Mouse (Mus musculus) intestine, embryonic 15.5 days (tissue): ENCODE results near the gene Bag2. TPM values are rescaled to one million over a fixed set of nuclear protein-coding genes. Genes with fewer than 3 reads are reported as not detected.
"Not testable (repeated sequence)": the region's sequence is repeated elsewhere in the genome, so short reads cannot be mapped to it uniquely, and the experiment has no call there.

Source experiments
- ATAC-seq: fragments of 200-750 bp; cut with Nextera tagmentation; 2 replicates; pipeline ENCODE4 v1.8.0; 2017; ENCODE audit warnings: moderate TSS enrichment, moderate library complexity
- H3K27ac ChIP-seq: fragments of 300-500 bp; sonication (generic); 2 replicates; pipeline ENCODE4 v1.5.1; 2015; ENCODE audit warnings: mild to moderate bottlenecking, inconsistent platforms
- H3K27me3 ChIP-seq: fragments of 300-500 bp; sonication (generic); replicated peaks from 2 replicates; pipeline ENCODE4 v1.6.1; 2015; ENCODE audit warnings: inconsistent platforms
- H3K36me3 ChIP-seq: fragments of 300-500 bp; sonication (generic); 2 replicates; pipeline ENCODE4 v1.6.1; 2015; ENCODE audit warnings: inconsistent platforms
- H3K4me1 ChIP-seq: fragments of 300-500 bp; sonication (generic); replicated peaks from 2 replicates; pipeline ENCODE4 v1.6.1; 2015; ENCODE audit warnings: inconsistent platforms
- H3K4me2 ChIP-seq: fragments of 300-500 bp; sonication (generic); replicated peaks from 2 replicates; pipeline ENCODE4 v1.6.1; 2015; ENCODE audit warnings: mild to moderate bottlenecking, inconsistent platforms
- H3K4me3 ChIP-seq: fragments of 300-500 bp; sonication (generic); replicated peaks from 2 replicates; pipeline ENCODE4 v1.5.1; 2015; ENCODE audit warnings: inconsistent platforms
- H3K9ac ChIP-seq: fragments of 300-500 bp; sonication (generic); 2 replicates; pipeline ENCODE4 v1.6.1; 2015; ENCODE audit warnings: inconsistent platforms
- H3K9me3 ChIP-seq: fragments of 300-500 bp; sonication (generic); 2 replicates; pipeline ENCODE4 v1.6.1; 2016; ENCODE audit warnings: inconsistent platforms
- WGBS: fragments of 180-500 bp; shearing (Covaris S2); methylation state at CpG from one replicate; pipeline ENCODE4 v1.1.7; 2015; 5-methylcytosine and 5-hydroxymethylcytosine counted together
- polyA plus RNA-seq: library from polyadenylated mRNA; unstranded; fragments of >200 nt; fragmentation: Nextera tagmentation; extraction: Ambion mirVana; gene quantifications from 2 replicates; pipeline ENCODE4 v1.2.1, GENCODE M21; 2015

The Bag2 gene
- polyA plus RNA-seq, 1 experiment from 2014 or later: 56.3 TPM

DNA sequence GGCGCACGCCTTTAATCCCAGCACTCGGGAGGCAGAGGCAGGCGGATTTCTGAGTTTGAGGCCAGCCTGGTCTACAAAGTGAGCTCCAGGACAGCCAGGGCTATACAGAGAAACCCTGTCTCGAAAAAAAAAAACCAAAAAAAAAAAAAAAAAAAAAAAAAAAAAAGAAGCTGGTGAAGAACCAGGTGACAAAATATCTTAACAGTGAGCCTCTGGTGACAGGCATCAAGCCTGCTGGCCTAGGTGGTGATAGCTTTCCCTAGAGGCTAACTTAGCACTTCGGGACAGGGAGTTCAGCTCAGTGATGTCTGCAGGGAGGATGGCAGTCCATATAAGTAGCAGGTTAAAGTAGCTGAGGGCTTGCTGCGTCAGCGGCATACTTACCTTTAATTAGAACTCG is 12.8 kb downstream of the Bag2 start:
- H3K9ac ChIP-seq, H3K4me3 ChIP-seq, H3K27me3 ChIP-seq, H3K9me3 ChIP-seq, H3K4me1 ChIP-seq, H3K4me2 ChIP-seq, ATAC-seq, H3K36me3 ChIP-seq, H3K27ac ChIP-seq: not testable (repeated sequence)
- 96% methylated on average over 9 of the region's 9 CpGs for WGBS

DNA sequence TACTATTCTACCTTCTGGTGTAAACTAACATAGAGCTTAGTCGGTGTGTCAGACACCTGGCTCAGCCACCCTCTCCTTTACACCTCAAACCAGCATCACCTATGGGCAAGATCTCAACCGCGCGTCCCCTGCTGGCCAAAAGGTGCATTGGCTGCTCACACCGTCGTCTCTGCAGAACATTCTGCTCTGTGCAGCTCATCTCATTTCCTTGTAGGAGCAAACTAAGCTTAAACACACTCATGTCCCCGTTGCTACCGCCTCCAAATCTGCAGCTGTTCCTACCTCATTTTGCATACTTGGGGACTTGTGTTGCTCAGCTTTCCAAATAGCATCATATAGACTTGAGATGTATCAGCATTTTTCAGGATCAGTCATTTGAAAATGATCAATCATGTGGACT is 14.7 kb downstream of the Bag2 start:
- no peak for ATAC-seq

GRCm38 (mm10) chr1:33739302-33739701 is 18.3 kb downstream of the Bag2 start:
- peaks cover 10% of the 10 kb centered on the region; the same call in 1 of the 2 replicates for H3K36me3 ChIP-seq
- H3K9ac ChIP-seq: no peak overlapping the region
- no peak overlapping the region for H3K4me3 ChIP-seq
- peak; percentile 79 for ATAC-seq
- H3K4me2 ChIP-seq: no peak overlapping the region
- no peaks in the 10 kb centered on the region for H3K4me1 ChIP-seq
- WGBS: 29% methylated on average over 12 of the region's 12 CpGs
- no peaks in the 10 kb centered on the region for H3K27me3 ChIP-seq
- H3K27ac ChIP-seq: no peak overlapping the region
- no peaks in the 10 kb centered on the region for H3K9me3 ChIP-seq

More for the DNA sequence above, 14.7 kb downstream of the Bag2 start:
- Histone ChIP-seq H3K4me2 (no peak overlapping the region), H3K36me3 (peaks cover 5% of the 10 kb centered on the region; the same call in 1 of the 2 replicates), H3K9ac (no peak overlapping the region), H3K27me3 (no peaks in the 10 kb centered on the region), H3K9me3 (no peaks in the 10 kb centered on the region), H3K4me1 (no peaks in the 10 kb centered on the region), H3K27ac (no peak overlapping the region), H3K4me3 (no peak overlapping the region)
- 26% methylated on average over 8 of the region's 8 CpGs for WGBS

DNA sequence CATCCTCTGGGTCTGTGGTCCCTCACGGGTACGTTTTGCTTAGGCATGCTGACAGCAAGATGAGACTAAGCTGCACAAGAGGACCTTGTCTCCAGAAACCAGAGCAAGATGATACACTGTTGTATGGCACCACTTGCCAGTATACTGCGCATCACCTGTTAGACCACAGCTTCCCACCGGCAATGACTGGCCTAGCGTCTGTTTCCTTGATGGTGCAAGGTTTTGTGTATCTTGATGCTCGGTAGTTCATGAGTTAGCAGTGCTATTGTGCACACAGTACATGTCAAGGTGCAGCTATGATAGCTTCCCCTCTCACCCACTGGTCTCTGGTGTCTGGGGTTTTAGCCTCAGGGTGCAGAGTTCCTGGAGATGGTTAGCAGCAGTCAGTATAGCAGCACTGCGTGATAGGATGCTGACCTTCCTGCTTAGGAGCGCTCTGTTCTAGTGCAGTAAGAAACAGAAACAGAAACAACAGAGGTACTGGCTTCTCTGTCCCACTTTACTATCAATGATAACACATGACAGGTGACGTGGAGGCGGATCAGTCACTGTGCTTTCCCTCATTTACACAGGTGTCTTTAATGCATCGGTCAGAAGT is 18.8 kb downstream of the Bag2 start:
- Histone ChIP-seq H3K4me2 (no peak overlapping the region), H3K27ac (no peak overlapping the region), H3K9ac (no peak overlapping the region), H3K4me3 (no peak overlapping the region), H3K9me3 (no peaks in the 10 kb centered on the region), H3K36me3 (peaks cover 10% of the 10 kb centered on the region; the same call in 1 of the 2 replicates), H3K27me3 (no peaks in the 10 kb centered on the region), H3K4me1 (no peaks in the 10 kb centered on the region)
- WGBS: 88% methylated on average over 11 of the region's 11 CpGs
- ATAC-seq: 0 out of 2 replicates have a peak, but pooled peaks have one; percentile 26

GRCm38 (mm10) chr1:33738281-33738680 is 19.3 kb downstream of the Bag2 start:
- Histone ChIP-seq H3K4me2 (no peak overlapping the region), H3K9ac (no peak overlapping the region), H3K9me3 (no peaks in the 10 kb centered on the region), H3K27ac (no peak overlapping the region), H3K4me3 (no peak overlapping the region), H3K4me1 (no peaks in the 10 kb centered on the region), H3K27me3 (no peaks in the 10 kb centered on the region), H3K36me3 (peaks cover 10% of the 10 kb centered on the region; the same call in 1 of the 2 replicates)
- no peak for ATAC-seq
- WGBS: 92% methylated on average over 11 of the region's 11 CpGs

- Histone ChIP-seq H3K4me2 (no peak overlapping the region), H3K4me3 (no peak overlapping the region), H3K9ac (no peak overlapping the region), H3K9me3 (no peaks in the 10 kb centered on the region), H3K27ac (no peak overlapping the region), H3K36me3 (peaks cover 10% of the 10 kb centered on the region; the same call in 1 of the 2 replicates), H3K27me3 (no peaks in the 10 kb centered on the region), H3K4me1 (no peaks in the 10 kb centered on the region)
- no peak for ATAC-seq
- WGBS: 65% methylated on average over 5 of the region's 5 CpGs
Measured at GRCm38 (mm10) chr1:33734001-33734685, 23.5 kb downstream of the Bag2 start.

DNA sequence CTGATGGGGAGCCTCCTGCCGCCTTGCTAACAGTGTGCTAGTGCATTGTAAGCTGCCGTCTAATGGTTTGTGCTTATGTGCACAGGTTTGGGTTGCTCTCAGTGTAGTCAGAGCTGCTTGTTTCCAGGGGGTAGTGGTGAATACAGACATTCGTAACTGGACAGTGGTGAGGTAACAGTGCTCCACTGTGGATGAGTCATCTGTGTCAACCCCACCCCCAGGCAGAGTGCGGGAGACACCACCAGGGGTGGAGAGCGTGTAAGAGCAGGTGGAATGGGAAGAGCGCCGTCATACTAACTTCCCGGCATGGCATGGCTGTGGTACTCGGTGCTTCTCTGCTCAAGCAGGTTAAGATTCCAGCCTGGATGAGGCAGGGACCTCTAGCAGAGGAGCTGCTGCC is 24.6 kb downstream of the Bag2 start:
- Histone ChIP-seq H3K9me3 (no peaks in the 10 kb centered on the region), H3K4me2 (no peak overlapping the region), H3K4me3 (no peak overlapping the region), H3K4me1 (no peaks in the 10 kb centered on the region), H3K27ac (no peak overlapping the region), H3K36me3 (peaks cover 7% of the 10 kb centered on the region; the same call in 1 of the 2 replicates), H3K27me3 (no peaks in the 10 kb centered on the region), H3K9ac (no peak overlapping the region)
- WGBS: 86% methylated on average over 9 of the region's 9 CpGs
- peak; percentile 51; the same call in 1 of the 2 replicates for ATAC-seq

DNA sequence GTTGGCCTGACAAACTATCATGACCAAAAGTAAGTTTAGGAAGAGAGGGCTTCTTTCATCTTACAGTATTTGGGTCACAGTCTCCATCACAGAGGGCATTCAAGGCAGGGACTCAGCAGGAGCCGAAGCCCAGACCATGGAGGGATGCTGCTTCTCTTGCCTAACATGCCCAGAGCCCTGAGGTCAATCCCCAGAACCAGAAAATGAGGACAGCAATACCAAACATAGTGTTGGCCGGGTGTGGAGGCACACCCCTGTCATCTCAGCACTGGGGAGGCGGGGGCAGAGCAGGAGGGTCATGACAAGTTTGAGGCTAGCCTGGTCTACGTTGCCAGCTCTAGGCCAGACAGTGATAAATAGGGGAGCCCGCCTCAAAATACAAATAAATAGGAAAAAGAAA is 32.5 kb downstream of the Bag2 start:
- Histone ChIP-seq H3K9ac (no peak overlapping the region), H3K4me3 (no peak overlapping the region), H3K27ac (no peak overlapping the region), H3K4me1 (peaks cover 3% of the 10 kb centered on the region; the same call in 1 of the 2 replicates), H3K9me3 (no peaks in the 10 kb centered on the region), H3K4me2 (no peak overlapping the region), H3K27me3 (no peaks in the 10 kb centered on the region), H3K36me3 (peaks cover 16% of the 10 kb centered on the region; the same call in 1 of the 2 replicates)
- no peak for ATAC-seq
- WGBS: 88% methylated on average over 5 of the region's 5 CpGs

GRCm38 (mm10) chr1:33724516-33724915 is 33.1 kb downstream of the Bag2 start:
- no peak for ATAC-seq
- Histone ChIP-seq H3K27me3 (no peaks in the 10 kb centered on the region), H3K27ac (no peak overlapping the region), H3K4me2 (no peak overlapping the region), H3K4me1 (peaks cover 3% of the 10 kb centered on the region; the same call in 1 of the 2 replicates), H3K36me3 (peaks cover 16% of the 10 kb centered on the region; the same call in 1 of the 2 replicates), H3K4me3 (no peak overlapping the region), H3K9me3 (no peaks in the 10 kb centered on the region), H3K9ac (no peak overlapping the region)
- WGBS: 83% methylated on average over 6 of the region's 6 CpGs

GRCm38 (mm10) chr1:33721020-33721419 is 36.6 kb downstream of the Bag2 start:
- no peaks in the 10 kb centered on the region for H3K27me3 ChIP-seq
- peak overlapping the region; percentile 64 for H3K4me2 ChIP-seq
- peaks cover 3% of the 10 kb centered on the region; the same call in 1 of the 2 replicates for H3K4me1 ChIP-seq
- peaks cover 11% of the 10 kb centered on the region; the same call in 1 of the 2 replicates for H3K36me3 ChIP-seq
- H3K4me3 ChIP-seq: no peak overlapping the region
- H3K9me3 ChIP-seq: no peaks in the 10 kb centered on the region
- no peak overlapping the region for H3K27ac ChIP-seq
- H3K9ac ChIP-seq: no peak overlapping the region
- ATAC-seq: no peak
- WGBS: 85% methylated on average over 7 of the region's 7 CpGs

- peak overlapping the region; percentile 82 for H3K9ac ChIP-seq
- peaks cover 10% of the 10 kb centered on the region; the same call in 1 of the 2 replicates for H3K36me3 ChIP-seq
- H3K27me3 ChIP-seq: no peaks in the 10 kb centered on the region
- H3K4me3 ChIP-seq: peak overlapping the region; percentile 85
- no peaks in the 10 kb centered on the region for H3K9me3 ChIP-seq
- H3K4me1 ChIP-seq: peaks cover 3% of the 10 kb centered on the region; the same call in 1 of the 2 replicates
- H3K4me2 ChIP-seq: peak overlapping the region; percentile 64
- peak overlapping the region; percentile 92 for H3K27ac ChIP-seq
- ATAC-seq: peak; percentile 76
- WGBS: under 1% methylated on average over 41 of the region's 41 CpGs
Measured at GRCm38 (mm10) chr1:33720231-33720630, 37.4 kb downstream of the Bag2 start.

DNA sequence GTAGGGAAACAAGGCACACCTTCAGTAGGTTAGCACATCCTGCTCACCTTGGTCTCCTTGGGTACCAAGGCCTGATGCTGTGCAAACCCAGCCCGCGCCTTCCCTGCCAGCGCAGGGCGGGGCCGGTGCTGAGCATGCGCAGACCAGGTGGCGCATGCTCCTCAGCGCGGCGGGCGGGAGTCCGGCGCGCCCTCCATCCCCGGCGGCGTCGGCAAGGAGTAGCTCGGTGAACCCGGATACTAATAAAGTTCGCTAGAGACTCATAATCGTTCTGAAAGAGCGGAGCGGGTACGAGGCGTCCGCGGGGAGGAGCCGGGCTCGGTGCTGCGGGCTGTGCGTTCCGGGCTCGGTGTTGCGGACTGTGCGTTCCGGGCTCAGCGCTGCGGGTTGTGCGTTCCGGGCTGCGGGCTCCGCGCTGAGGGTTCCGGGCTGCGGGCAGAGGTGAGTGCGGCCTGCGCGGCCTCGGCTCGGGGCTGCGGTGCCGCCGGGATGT is 37.8 kb downstream of the Bag2 start, which contains the start of gene Rab23:
TSS of gene Rab23 (plus strand) at position 155 of the 493 bp plus-strand sequence.
- H3K9me3 ChIP-seq: no peaks in the 10 kb centered on the region
- H3K4me3 ChIP-seq: peak within 1 kb of the TSS; percentile 85
- H3K9ac ChIP-seq: peak within 1 kb of the TSS; percentile 82
- H3K27me3 ChIP-seq: no peaks in the 10 kb centered on the region
- H3K36me3 ChIP-seq: peaks cover 6% of the 10 kb centered on the region; the same call in 1 of the 2 replicates
- WGBS: 0% methylated on average over 54 of the region's 54 CpGs
- peak within 1 kb of the TSS; percentile 64 for H3K4me2 ChIP-seq
- H3K4me1 ChIP-seq: peaks cover 3% of the 10 kb centered on the region; the same call in 1 of the 2 replicates
- H3K27ac ChIP-seq: peak within 1 kb of the TSS; percentile 92
- ATAC-seq: peak; percentile 97
